In the genomic region with DNA sequence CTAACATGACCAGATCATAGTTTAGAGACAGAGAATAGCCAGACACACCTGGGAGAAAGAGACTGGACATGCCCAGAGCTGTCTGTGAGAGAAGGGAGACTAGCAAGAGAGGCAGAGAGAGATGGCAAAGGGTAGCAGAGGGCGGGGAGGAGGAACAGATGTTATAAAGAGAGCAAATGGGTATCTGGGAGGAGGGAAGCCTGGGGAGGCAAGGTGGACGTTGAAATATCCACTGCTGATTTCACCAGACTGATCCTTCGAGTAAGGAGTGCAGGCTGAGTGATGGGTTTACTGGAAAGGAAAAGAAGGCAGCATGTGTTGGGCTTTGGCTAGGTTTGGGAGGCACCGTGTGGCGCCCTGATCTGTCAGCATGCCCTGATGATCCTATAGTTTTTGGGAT, we compare ENCODE assay signal across 12 mouse cellular contexts. TPM values are rescaled to one million over a fixed set of nuclear protein-coding genes. Genes with fewer than 3 reads are reported as not detected.
DNase-seq lines count a peak whose midpoint lies in the region; ATAC-seq and TF ChIP-seq lines count a peak whose summit lies in the region.
"Had no signal": no experiment of that assay in that cellular context is flagged by ENCODE, and none has a peak within 500 bp of the region (broad histone marks: within the 10 kb centered on the region; RNA-seq: fewer than 3 reads in every experiment).

No protein-coding gene starts in this region.

- no peaks in the 10 kb centered on the region for H3K27me3 ChIP-seq in cerebellum, adult 2 months (ENCODE audit: control insufficient read depth, insufficient read depth, low read length)
- H3K27me3 ChIP-seq in kidney, embryonic 15.5 days = no peaks in the 10 kb centered on the region
- no peaks in the 10 kb centered on the region for H3K27me3 ChIP-seq in heart, embryonic 16.5 days (ENCODE audit: control insufficient read depth, insufficient read depth, low read length)
- H3K27me3 ChIP-seq in forebrain, embryonic 11.5 days (ENCODE audit: control insufficient read depth, insufficient read depth, low read length) = no peaks in the 10 kb centered on the region

- DNase-seq in cerebellum, adult 2 months = peak; percentile 36 to 43
- DNase-seq in cerebellum, adult 8-10 months = no peak
- no peak for DNase-seq in kidney, postnatal 4 days
- peak; percentile 56 for DNase-seq in 3T3-L1 (ENCODE audit: low read depth, low spot score)
- DNase-seq in forebrain, embryonic 11.5 days (ENCODE audit: low spot score) = no peak
- DNase-seq in left cerebral cortex, postnatal 10 days (ENCODE audit: extremely low spot score in 1 of 2, low spot score in 2 of 2) = no peak
- DNase-seq: retina, postnatal 1 day; thymus, postnatal 25 days had no signal

- TF ChIP-seq CTCF in cerebellum, adult 2 months (IDR thresholded peaks at IDR 0.05; ENCODE audit: borderline replicate concordance, insufficient read depth, low read depth, low read length) = no peak

- 0 out of 2 replicates have a peak, but pooled peaks cover 3% of the 10 kb centered on the region for H3K36me3 ChIP-seq in kidney, embryonic 15.5 days
- no peaks in the 10 kb centered on the region for H3K36me3 ChIP-seq in heart, embryonic 16.5 days (ENCODE audit: control insufficient read depth, insufficient read depth)
- H3K36me3 ChIP-seq in forebrain, embryonic 11.5 days (ENCODE audit: control insufficient read depth, insufficient read depth, low read length) = no peaks in the 10 kb centered on the region

- H3K4me3 ChIP-seq in cerebellum, adult 2 months (replicated peaks; ENCODE audit: insufficient read depth, low read depth, low read length) = no peak overlapping the region
- no peak overlapping the region for H3K4me3 ChIP-seq in kidney, embryonic 15.5 days (replicated peaks)
- no peak overlapping the region for H3K4me3 ChIP-seq in heart, embryonic 16.5 days (ENCODE audit: low read length)
- no peak overlapping the region for H3K4me3 ChIP-seq in forebrain, embryonic 11.5 days (ENCODE audit: low read depth, low read length)
- H3K4me3 ChIP-seq: erythroblast, embryonic 14.5 days had no signal

- no peak overlapping the region; the same call in 1 of the 2 replicates for H3K4me2 ChIP-seq in kidney, embryonic 15.5 days
- no peak overlapping the region for H3K4me2 ChIP-seq in heart, embryonic 16.5 days (ENCODE audit: low read depth, low read length)
- no peak overlapping the region for H3K4me2 ChIP-seq in forebrain, embryonic 11.5 days (ENCODE audit: low read depth, low read length, severe bottlenecking)

- H3K4me1 ChIP-seq in cerebellum, adult 2 months (ENCODE audit: control insufficient read depth, insufficient read depth, low read length) = peaks cover 27% of the 10 kb centered on the region
- H3K4me1 ChIP-seq in kidney, embryonic 15.5 days = peaks cover 35% of the 10 kb centered on the region
- H3K4me1 ChIP-seq in heart, embryonic 16.5 days (ENCODE audit: control insufficient read depth, insufficient read depth, low read length) = peaks cover 51% of the 10 kb centered on the region
- 0 out of 2 replicates have a peak, but pooled peaks cover 2% of the 10 kb centered on the region for H3K4me1 ChIP-seq in forebrain, embryonic 11.5 days (replicated peaks; ENCODE audit: control insufficient read depth, insufficient read depth, low read length)

- no peak for TF ChIP-seq POLR2A in cerebellum, adult 2 months (IDR thresholded peaks at IDR 0.05; ENCODE audit: borderline replicate concordance, insufficient read depth, low read length)

- H3K27ac ChIP-seq in cerebellum, adult 2 months (ENCODE audit: insufficient read depth, low read length) = peak overlapping the region; percentile 89
- H3K27ac ChIP-seq in kidney, embryonic 15.5 days = peak overlapping the region; percentile 79
- peak overlapping the region; percentile 90 for H3K27ac ChIP-seq in heart, embryonic 16.5 days (ENCODE audit: low read length)
- H3K27ac ChIP-seq in forebrain, embryonic 11.5 days (ENCODE audit: low read depth, low read length) = no peak overlapping the region

- intact Hi-C loops in left cerebral cortex, postnatal 10 days (cut with DNase I) = no loop called here

- no peak overlapping the region for H3K9ac ChIP-seq in kidney, embryonic 15.5 days
- no peak overlapping the region for H3K9ac ChIP-seq in heart, embryonic 16.5 days (ENCODE audit: low read length)
- H3K9ac ChIP-seq in forebrain, embryonic 11.5 days (ENCODE audit: low read length) = no peak overlapping the region
- H3K9ac ChIP-seq: lung, embryonic 14.5 days had no signal

- ATAC-seq in kidney, embryonic 15.5 days (replicated peaks; ENCODE audit: low FRiP score) = no peak
- ATAC-seq in heart, embryonic 16.5 days (replicated peaks; ENCODE audit: extremely low read depth, insufficient read depth, low FRiP score) = no peak
- ATAC-seq in forebrain, embryonic 11.5 days (replicated peaks; ENCODE audit: low FRiP score) = no peak

- H3K9me3 ChIP-seq in kidney, embryonic 15.5 days (replicated peaks) = no peaks in the 10 kb centered on the region
- H3K9me3 ChIP-seq in heart, embryonic 16.5 days (replicated peaks; ENCODE audit: control insufficient read depth, low read length) = no peaks in the 10 kb centered on the region
- H3K9me3 ChIP-seq in forebrain, embryonic 11.5 days (ENCODE audit: control insufficient read depth, low read length) = no peaks in the 10 kb centered on the region

- WGBS in cerebellum, adult 2 months = 23% methylated on average over 5 of the region's 5 CpGs
- 41% methylated on average over 5 of the region's 5 CpGs for WGBS in kidney, embryonic 15.5 days
- 60% methylated on average over 5 of the region's 5 CpGs for WGBS in heart, embryonic 16.5 days
- 78% methylated on average over 5 of the region's 5 CpGs for WGBS in forebrain, embryonic 11.5 days

RNA-seq across cellular contexts. Expression of a gene that starts 16.2 kb away (rescaled TPM):
- 49.6 and 57.4 TPM in 2 replicates for polyA plus RNA-seq in cerebellum, adult 2 months (2012; rRNA removed)
- 167 and 174 TPM in 2 replicates for polyA plus RNA-seq in kidney, embryonic 15.5 days (2015; fragmentation: Nextera tagmentation; extraction: Ambion mirVana)
- 374 and 420 TPM in 2 replicates for polyA plus RNA-seq in heart, embryonic 16.5 days (2015; fragmentation: Nextera tagmentation; extraction: Ambion mirVana)
- polyA plus RNA-seq in forebrain, embryonic 11.5 days (2014; fragmentation: Nextera tagmentation; extraction: Ambion mirVana) = 189 and 193 TPM in 2 replicates
- 10 to 100 TPM; 95.0 to 98.5 TPM for total RNA-seq in left cerebral cortex, postnatal 10 days (2021)

RNA-seq across cellular contexts. Expression of a gene that starts 29.5 kb away (rescaled TPM):
- 162 and 179 TPM in 2 replicates for polyA plus RNA-seq in cerebellum, adult 2 months (2012; rRNA removed)
- 43.7 and 44.0 TPM in 2 replicates for polyA plus RNA-seq in kidney, embryonic 15.5 days (2015; fragmentation: Nextera tagmentation; extraction: Ambion mirVana)
- polyA plus RNA-seq in heart, embryonic 16.5 days (2015; fragmentation: Nextera tagmentation; extraction: Ambion mirVana) = 56.1 and 71.3 TPM in 2 replicates
- polyA plus RNA-seq in forebrain, embryonic 11.5 days (2014; fragmentation: Nextera tagmentation; extraction: Ambion mirVana) = 28.9 and 30.7 TPM in 2 replicates
- total RNA-seq in left cerebral cortex, postnatal 10 days (2021) = 100 to 1,000 TPM; 213 to 225 TPM

Comparison
In these comparisons a context has a peak if more than half of its experiments do, and no peak if none do; other contexts are left out.
1. DNase-seq: peak in cerebellum, adult 2 months (2 of 2) and 3T3-L1 (single experiment); none in cerebellum, adult 8-10 months (single experiment), kidney, postnatal 4 days (0 of 2), forebrain, embryonic 11.5 days (single experiment) and left cerebral cortex, postnatal 10 days (0 of 2).